In the genomic region with DNA sequence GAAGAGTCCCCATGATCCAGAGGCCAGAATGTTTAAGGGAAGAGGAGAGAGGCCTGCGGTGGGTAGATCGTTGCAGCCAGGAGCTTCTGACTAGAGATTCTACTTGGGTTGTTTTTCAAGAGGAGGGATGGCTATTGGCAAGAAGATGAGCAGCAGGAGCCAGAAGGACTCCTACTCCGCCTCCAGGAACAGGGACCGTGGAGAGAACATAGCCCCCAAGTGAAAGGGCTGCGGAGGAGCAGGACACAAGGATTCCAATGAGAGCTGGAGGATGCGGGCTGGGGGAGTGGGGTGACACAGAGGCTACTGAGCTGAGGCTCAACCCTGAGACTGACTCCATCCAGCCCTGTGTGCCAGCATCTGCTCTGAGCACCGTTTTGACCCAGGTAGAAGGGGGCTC, we compare ENCODE assay signal across 15 mouse cellular contexts.
"Had no signal": no experiment of that assay in that cellular context is flagged by ENCODE, and none has a peak within 500 bp of the region (broad histone marks: within the 10 kb centered on the region; RNA-seq: fewer than 3 reads in every experiment).

No protein-coding gene starts in this region.

- DNase-seq: kidney, adult 8-10 months; kidney, postnatal 25 days; liver; liver, embryonic 13.5 days; liver, postnatal 0 days; lung, postnatal 14 days; thymus, adult 2 months; thymus, postnatal 25 days had no signal

- H3K4me3 ChIP-seq: limb, embryonic 12.5 days; liver, embryonic 13.5 days; lung, embryonic 15.5 days; megakaryocyte, embryonic 14.5 days; midbrain, embryonic 15.5 days; neural tube, embryonic 12.5 days; stomach, embryonic 15.5 days had no signal

- H3K27ac ChIP-seq: limb, embryonic 12.5 days; liver, embryonic 13.5 days; lung, embryonic 15.5 days; macrophage; midbrain, embryonic 15.5 days; neural tube, embryonic 12.5 days; stomach, embryonic 15.5 days had no signal
